Mouse (Mus musculus): ENCODE data around the gene Lmo4. TPM values are rescaled to one million over a fixed set of nuclear protein-coding genes. Genes with fewer than 3 reads are reported as not detected.
A peak's percentile ranks its signal among the peaks of the same experiment; 100 is the strongest.

The Lmo4 gene
- total and polyA plus RNA-seq, 2 experiments, result 4.4 to 17.3 TPM

- no peak overlapping the region for H3K4me3 ChIP-seq (ENCODE audit: insufficient read depth, low read depth, low read length)
- H3K27me3 ChIP-seq (ENCODE audit: control insufficient read depth, insufficient read depth, low read length), result no peaks in the 10 kb centered on the region
- no peak overlapping the region for H3K27ac ChIP-seq (replicated peaks; ENCODE audit: insufficient read depth, low read depth, low read length)
- no peak for TF ChIP-seq POLR2A (IDR thresholded peaks at IDR 0.05; ENCODE audit: extremely low read depth, insufficient read depth, low read length)
- TF ChIP-seq CTCF (IDR thresholded peaks at IDR 0.05; ENCODE audit: low read depth, low read length), result peak; percentile 65
- DNase-seq (ENCODE audit: extremely low read depth, low read depth, low spot score), result peak; percentile 56
- 48% methylated on average over 5 of the region's 5 CpGs for WGBS
- no peak overlapping the region for H3K9ac ChIP-seq (ENCODE audit: low read depth, low read length)
- H3K4me1 ChIP-seq (ENCODE audit: control insufficient read depth, insufficient read depth, low read length), result peaks cover 9% of the 10 kb centered on the region
- H3K79me2 ChIP-seq (ENCODE audit: control insufficient read depth, insufficient read depth, low read length), result no peaks in the 10 kb centered on the region
- no peaks in the 10 kb centered on the region for H3K36me3 ChIP-seq (ENCODE audit: control insufficient read depth, insufficient read depth, low read length)
Observed at GRCm38 (mm10) chr3:144207498-144207897, 2.5 kb upstream of the Lmo4 start.

- Histone ChIP-seq H3K79me2 (ENCODE audit: control insufficient read depth, insufficient read depth, low read length) (no peaks in the 10 kb centered on the region), H3K9ac (ENCODE audit: low read depth, low read length) (no peak overlapping the region), H3K27ac (replicated peaks; ENCODE audit: insufficient read depth, low read depth, low read length) (no peak overlapping the region), H3K36me3 (ENCODE audit: control insufficient read depth, insufficient read depth, low read length) (no peaks in the 10 kb centered on the region), H3K27me3 (ENCODE audit: control insufficient read depth, insufficient read depth, low read length) (no peaks in the 10 kb centered on the region), H3K4me3 (ENCODE audit: insufficient read depth, low read depth, low read length) (no peak overlapping the region), H3K4me1 (ENCODE audit: control insufficient read depth, insufficient read depth, low read length) (peaks cover 9% of the 10 kb centered on the region)
- no peak for DNase-seq (ENCODE audit: extremely low read depth, low read depth, low spot score)
- WGBS, result 96% methylated on average over 1 of the region's 1 CpGs
- TF ChIP-seq CTCF (IDR thresholded peaks at IDR 0.05; ENCODE audit: low read depth, low read length) (no peak), POLR2A (IDR thresholded peaks at IDR 0.05; ENCODE audit: extremely low read depth, insufficient read depth, low read length) (no peak)
Observed at GRCm38 (mm10) chr3:144206942-144207341, 1.9 kb upstream of the Lmo4 start.

GRCm38 (mm10) chr3:144206261-144206660 lies 1.2 kb upstream of the Lmo4 start:
- H3K4me3 ChIP-seq (ENCODE audit: insufficient read depth, low read depth, low read length), result no peak overlapping the region
- H3K36me3 ChIP-seq (ENCODE audit: control insufficient read depth, insufficient read depth, low read length), result no peaks in the 10 kb centered on the region
- WGBS, result 8% methylated on average over 3 of the region's 3 CpGs
- no peak overlapping the region for H3K9ac ChIP-seq (ENCODE audit: low read depth, low read length)
- TF ChIP-seq POLR2A (IDR thresholded peaks at IDR 0.05; ENCODE audit: extremely low read depth, insufficient read depth, low read length), result no peak
- TF ChIP-seq CTCF (IDR thresholded peaks at IDR 0.05; ENCODE audit: low read depth, low read length), result no peak
- no peak for DNase-seq (ENCODE audit: extremely low read depth, low read depth, low spot score)
- no peaks in the 10 kb centered on the region for H3K27me3 ChIP-seq (ENCODE audit: control insufficient read depth, insufficient read depth, low read length)
- H3K27ac ChIP-seq (replicated peaks; ENCODE audit: insufficient read depth, low read depth, low read length), result no peak overlapping the region
- peaks cover 11% of the 10 kb centered on the region for H3K4me1 ChIP-seq (ENCODE audit: control insufficient read depth, insufficient read depth, low read length)
- no peaks in the 10 kb centered on the region for H3K79me2 ChIP-seq (ENCODE audit: control insufficient read depth, insufficient read depth, low read length)

- peak overlapping the region; percentile 62 for H3K27ac ChIP-seq (replicated peaks; ENCODE audit: insufficient read depth, low read depth, low read length)
- H3K36me3 ChIP-seq (ENCODE audit: control insufficient read depth, insufficient read depth, low read length), result 0 out of 2 replicates have a peak, but pooled peaks cover 2% of the 10 kb centered on the region
- 1% methylated on average over 53 of the region's 69 CpGs for whole genome bisulfite sequencing
- TF ChIP-seq CTCF (IDR thresholded peaks at IDR 0.05; ENCODE audit: low read depth, low read length) (no peak), POLR2A (IDR thresholded peaks at IDR 0.05; ENCODE audit: extremely low read depth, insufficient read depth, low read length) (peak; percentile 77; the same call in 1 of the 2 replicates)
- no peaks in the 10 kb centered on the region for H3K27me3 ChIP-seq (ENCODE audit: control insufficient read depth, insufficient read depth, low read length)
- no peaks in the 10 kb centered on the region for H3K79me2 ChIP-seq (ENCODE audit: control insufficient read depth, insufficient read depth, low read length)
- peak overlapping the region; percentile 79 for H3K4me3 ChIP-seq (ENCODE audit: insufficient read depth, low read depth, low read length)
- peak overlapping the region; percentile 92 for H3K9ac ChIP-seq (ENCODE audit: low read depth, low read length)
- H3K4me1 ChIP-seq (ENCODE audit: control insufficient read depth, insufficient read depth, low read length), result peaks cover 11% of the 10 kb centered on the region
- DNase-seq (ENCODE audit: extremely low read depth, low read depth, low spot score), result peak; percentile 82
Observed at GRCm38 (mm10) chr3:144205351-144206153, 532 bp upstream of the Lmo4 start.

- H3K79me2 ChIP-seq (ENCODE audit: control insufficient read depth, insufficient read depth, low read length), result no peaks in the 10 kb centered on the region
- peak overlapping the region; percentile 79 for H3K4me3 ChIP-seq (ENCODE audit: insufficient read depth, low read depth, low read length)
- H3K4me1 ChIP-seq (ENCODE audit: control insufficient read depth, insufficient read depth, low read length), result peaks cover 13% of the 10 kb centered on the region
- WGBS, result 6% methylated on average over 5 of the region's 5 CpGs
- H3K9ac ChIP-seq (ENCODE audit: low read depth, low read length), result peak overlapping the region; percentile 99
- TF ChIP-seq POLR2A (IDR thresholded peaks at IDR 0.05; ENCODE audit: extremely low read depth, insufficient read depth, low read length) (no peak), CTCF (IDR thresholded peaks at IDR 0.05; ENCODE audit: low read depth, low read length) (no peak)
- no peaks in the 10 kb centered on the region for H3K27me3 ChIP-seq (ENCODE audit: control insufficient read depth, insufficient read depth, low read length)
- peak; percentile 16 for DNase-seq (ENCODE audit: extremely low read depth, low read depth, low spot score)
- H3K36me3 ChIP-seq (ENCODE audit: control insufficient read depth, insufficient read depth, low read length), result 0 out of 2 replicates have a peak, but pooled peaks cover 2% of the 10 kb centered on the region
- H3K27ac ChIP-seq (replicated peaks; ENCODE audit: insufficient read depth, low read depth, low read length), result peak overlapping the region; percentile 74
Observed at GRCm38 (mm10) chr3:144203988-144204412, 1.0 kb downstream of the Lmo4 start.
